Mouse (Mus musculus) G1E (cell line): ENCODE data around the gene Tm4sf20. TPM values are rescaled to one million over a fixed set of nuclear protein-coding genes. Genes with fewer than 3 reads are reported as not detected.

Experiments used
- ATAC-seq: 2 replicates; pipeline ENCODE4 v1.8.0; 2016; ENCODE audit warnings: mild to moderate bottlenecking; ENCODE audit not compliant: insufficient number of reproducible peaks, poor library complexity, low FRiP score, severe bottlenecking; ENCODE audit errors: extremely low read depth
- DNase-seq: peaks from one replicate; pipeline ENCODE4 v3.0.0; 2012; ENCODE audit warnings: low spot score
- H3K27me3 ChIP-seq: 2 replicates; pipeline ENCODE4 v1.6.1; 2012; ENCODE audit warnings: mild to moderate bottlenecking, low read length, inconsistent platforms; ENCODE audit not compliant: insufficient read depth
- H3K36me3 ChIP-seq: replicated peaks from 2 replicates; pipeline ENCODE3; 2012; ENCODE audit warnings: mild to moderate bottlenecking, inconsistent platforms
- H3K4me1 ChIP-seq: 2 replicates; pipeline ENCODE4 v1.6.1; 2012; ENCODE audit warnings: low read depth, low read length, inconsistent platforms, mixed read lengths; ENCODE audit not compliant: insufficient read depth
- H3K4me3 ChIP-seq: 2 replicates; pipeline ENCODE4 v1.5.1; 2012; ENCODE audit warnings: low read depth, mild to moderate bottlenecking, inconsistent platforms, low read length, moderate library complexity, mixed read lengths
- H3K9me3 ChIP-seq: replicated peaks from 2 replicates; pipeline ENCODE4 v1.6.1; 2012; ENCODE audit warnings: inconsistent platforms
- CTCF ChIP-seq: IDR thresholded peaks from 2 replicates; pipeline ENCODE4 v1.5.1; 2012; ENCODE audit warnings: low read depth, low read length, inconsistent platforms, mixed read lengths
- GATA1 ChIP-seq: IDR thresholded peaks from 2 replicates; pipeline ENCODE4 v1.6.1; 2012; ENCODE audit warnings: borderline replicate concordance, low read length, inconsistent platforms, mixed read lengths
- GATA2 ChIP-seq: IDR thresholded peaks from 2 replicates; pipeline ENCODE4 v1.6.1; 2012; ENCODE audit warnings: low read depth, low read length, inconsistent platforms, borderline replicate concordance
- POLR2AphosphoS5 ChIP-seq: IDR thresholded peaks from 2 replicates; pipeline ENCODE4 v1.6.1; 2012; ENCODE audit warnings: low read depth, low read length, inconsistent platforms; ENCODE audit not compliant: insufficient replicate concordance
- TAL1 ChIP-seq: conservative IDR thresholded peaks from 2 replicates; pipeline ENCODE4 v1.6.1; 2012; ENCODE audit warnings: low read depth, low read length, inconsistent platforms, mixed read lengths
- polyA plus RNA-seq: library from polyadenylated mRNA; stranded (reverse); fragments of >175 nt; gene quantifications from 2 replicates; pipeline ENCODE4 v1.2.3, GENCODE M21; 2012
- total RNA-seq, 2 experiments: library from RNA; stranded (forward) in 1 of 2; stranded (reverse) in 1 of 2; fragments of 200-1000 nt in 1 of 2; fragments of >200 nt in 1 of 2; fragmentation: Nextera tagmentation in 1 of 2; gene quantifications; 2 replicates each; pipeline ENCODE4 v1.2.3; 2014 to 2017

Tm4sf20 gene
- total and polyA plus RNA-seq, 3 experiments, result not detected

GRCm38 (mm10) chr1:82795702-82796443 lies 27.6 kb upstream of the Tm4sf20 start:
- Histone ChIP-seq H3K27me3 (peaks cover 22% of the 10 kb centered on the region), H3K36me3 (no peaks in the 10 kb centered on the region), H3K9me3 (no peaks in the 10 kb centered on the region), H3K4me1 (peaks cover 24% of the 10 kb centered on the region), H3K4me3 (no peak overlapping the region)
- DNase-seq (no peak), ATAC-seq (no peak)
- TF ChIP-seq GATA2 (no peak), POLR2AphosphoS5 (no peak), GATA1 (no peak), TAL1 (no peak), CTCF (no peak)

GRCm38 (mm10) chr1:82795211-82795610 lies 26.9 kb upstream of the Tm4sf20 start:
- H3K36me3 ChIP-seq, result no peaks in the 10 kb centered on the region
- no peak for DNase-seq
- H3K4me3 ChIP-seq, result no peak overlapping the region
- no peaks in the 10 kb centered on the region for H3K9me3 ChIP-seq
- peaks cover 18% of the 10 kb centered on the region for H3K27me3 ChIP-seq
- no peak for TF ChIP-seq GATA2
- TF ChIP-seq GATA1, result no peak
- no peak for TF ChIP-seq POLR2AphosphoS5
- no peak for TF ChIP-seq CTCF
- ATAC-seq, result no peak
- peaks cover 24% of the 10 kb centered on the region for H3K4me1 ChIP-seq

GRCm38 (mm10) chr1:82793986-82794385 lies 25.7 kb upstream of the Tm4sf20 start:
- no peak overlapping the region for H3K4me3 ChIP-seq

GRCm38 (mm10) chr1:82793110-82793509 lies 24.8 kb upstream of the Tm4sf20 start:
- Histone ChIP-seq H3K36me3 (no peaks in the 10 kb centered on the region), H3K27me3 (peaks cover 17% of the 10 kb centered on the region), H3K4me1 (peaks cover 26% of the 10 kb centered on the region), H3K9me3 (no peaks in the 10 kb centered on the region), H3K4me3 (no peak overlapping the region)
- DNase-seq, result no peak
- TF ChIP-seq GATA2, result no peak
- no peak for TF ChIP-seq POLR2AphosphoS5
- TF ChIP-seq CTCF, result no peak
- no peak for TF ChIP-seq GATA1
- TF ChIP-seq TAL1, result no peak
- no peak for ATAC-seq

More at GRCm38 (mm10) chr1:82793986-82794385, 25.7 kb upstream of the Tm4sf20 start:
- Histone ChIP-seq H3K27me3 (peaks cover 18% of the 10 kb centered on the region), H3K9me3 (no peaks in the 10 kb centered on the region), H3K36me3 (no peaks in the 10 kb centered on the region), H3K4me1 (peaks cover 27% of the 10 kb centered on the region)
- DNase-seq, result no peak
- no peak for ATAC-seq
- TF ChIP-seq GATA2, result no peak

GRCm38 (mm10) chr1:82792238-82792637 lies 24.0 kb upstream of the Tm4sf20 start:
- H3K9me3 ChIP-seq, result no peaks in the 10 kb centered on the region
- no peak for ATAC-seq
- TF ChIP-seq TAL1 (no peak), GATA1 (no peak), POLR2AphosphoS5 (no peak), CTCF (no peak), GATA2 (no peak)
- H3K27me3 ChIP-seq, result peaks cover 22% of the 10 kb centered on the region
- H3K4me3 ChIP-seq, result no peak overlapping the region
- peaks cover 30% of the 10 kb centered on the region for H3K4me1 ChIP-seq
- no peak for DNase-seq
- no peaks in the 10 kb centered on the region for H3K36me3 ChIP-seq

GRCm38 (mm10) chr1:82791105-82791504 lies 22.8 kb upstream of the Tm4sf20 start:
- ATAC-seq (no peak), DNase-seq (no peak)
- Histone ChIP-seq H3K9me3 (no peaks in the 10 kb centered on the region), H3K4me3 (no peak overlapping the region), H3K27me3 (peaks cover 23% of the 10 kb centered on the region), H3K4me1 (peaks cover 24% of the 10 kb centered on the region), H3K36me3 (no peaks in the 10 kb centered on the region)
- no peak for TF ChIP-seq GATA2
- TF ChIP-seq POLR2AphosphoS5, result no peak
- TF ChIP-seq CTCF, result no peak
- TF ChIP-seq GATA1, result no peak
- no peak for TF ChIP-seq TAL1

GRCm38 (mm10) chr1:82788070-82788469 lies 19.8 kb upstream of the Tm4sf20 start:
- TF ChIP-seq POLR2AphosphoS5, result no peak
- no peak for TF ChIP-seq CTCF
- TF ChIP-seq GATA1, result no peak
- no peak for TF ChIP-seq TAL1
- no peak for TF ChIP-seq GATA2
- Histone ChIP-seq H3K27me3 (peaks cover 40% of the 10 kb centered on the region), H3K9me3 (no peaks in the 10 kb centered on the region), H3K4me3 (no peak overlapping the region), H3K4me1 (peaks cover 25% of the 10 kb centered on the region), H3K36me3 (no peaks in the 10 kb centered on the region)
- DNase-seq (no peak), ATAC-seq (no peak)
